Mouse (Mus musculus): ENCODE measurements around the gene Pitpnc1.

Pitpnc1 gene

DNA sequence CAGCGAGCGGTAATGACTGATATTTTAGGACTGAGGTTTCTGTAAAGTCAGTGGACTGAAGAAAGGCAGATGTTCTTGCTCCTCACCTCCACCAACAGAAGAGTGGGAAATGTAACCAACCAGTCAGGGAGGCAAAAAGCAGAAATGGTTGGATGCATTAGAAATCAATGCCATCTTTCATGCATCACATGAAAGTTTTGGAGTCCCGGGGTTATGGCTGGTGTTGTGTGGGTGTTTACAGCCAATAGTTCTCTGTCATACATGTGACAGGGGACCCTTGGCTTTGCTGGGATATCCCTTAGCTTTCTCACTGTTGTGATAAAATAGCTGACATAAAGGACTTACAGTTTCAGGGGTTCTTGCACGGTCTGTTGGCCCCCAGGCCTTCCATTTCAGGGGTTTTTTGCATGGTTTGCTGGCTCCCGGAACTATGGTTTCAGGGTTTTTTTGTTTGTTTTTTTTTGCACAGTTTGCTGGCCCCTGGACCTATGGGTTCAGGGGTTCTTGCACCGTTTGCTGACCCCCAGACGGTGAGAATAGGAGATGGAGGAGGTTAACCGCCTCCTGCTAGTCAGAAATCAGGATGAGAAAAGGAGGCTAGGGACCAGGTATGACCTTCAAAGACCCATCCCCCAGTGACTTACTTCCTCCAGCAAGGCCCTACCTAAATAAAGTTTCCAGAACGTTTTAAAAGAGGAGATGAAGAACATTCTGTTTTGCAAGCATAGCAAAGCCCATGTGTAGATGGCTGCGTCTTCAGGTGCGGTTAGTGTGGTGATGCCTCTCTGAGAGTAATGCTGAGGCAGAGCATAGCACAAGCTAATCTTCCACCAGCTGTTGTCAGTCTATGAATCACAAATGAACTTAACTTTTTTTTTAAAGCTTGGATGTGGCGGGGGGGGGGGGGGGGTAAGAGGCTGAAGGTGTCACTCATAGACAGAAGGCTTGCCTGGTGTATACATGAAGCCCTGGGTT lies 27.1 kb downstream of the Pitpnc1 start:
- DNase-seq (ENCODE audit: low spot score) = no peak

DNA sequence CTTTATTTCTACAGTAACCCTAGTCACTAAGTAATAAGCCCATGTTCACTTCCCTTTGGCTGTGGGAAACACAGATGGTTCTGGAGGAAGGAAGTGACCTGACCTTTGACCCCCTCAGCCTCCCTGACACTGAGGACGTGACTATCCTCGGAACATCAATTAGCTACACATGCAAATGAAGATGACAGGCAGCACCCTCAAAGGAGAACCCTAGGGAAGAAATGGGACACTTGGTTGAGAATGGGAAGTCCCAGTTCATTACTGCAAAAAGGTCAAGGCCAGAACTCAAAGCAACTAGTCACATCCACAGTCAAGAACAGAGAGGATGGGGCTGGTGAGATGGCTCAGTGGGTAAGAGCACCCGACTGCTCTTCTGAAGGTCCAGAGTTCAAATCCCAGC lies 29.4 kb downstream of the Pitpnc1 start:
- no peak for DNase-seq (ENCODE audit: low spot score)

DNA sequence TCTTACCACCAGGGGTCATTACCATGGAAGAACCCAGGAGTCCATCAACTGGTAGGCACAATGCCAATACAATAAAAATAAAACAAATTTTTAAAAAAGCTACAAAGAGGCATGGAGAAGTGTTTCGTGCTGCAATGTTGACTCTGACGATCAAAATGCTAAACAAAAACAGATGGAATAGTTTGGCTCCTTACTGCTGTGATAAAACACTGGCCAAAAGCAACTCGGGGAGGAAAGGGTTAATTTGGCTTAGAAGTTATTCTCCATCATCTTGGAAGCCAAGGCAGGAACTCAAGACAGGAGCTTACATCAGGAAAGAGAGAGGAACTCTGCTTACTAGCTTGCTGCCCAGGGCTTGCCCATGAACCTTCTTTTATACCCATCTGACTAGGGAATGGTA lies 32.4 kb downstream of the Pitpnc1 start:
- no peak for DNase-seq (ENCODE audit: low spot score)

DNA sequence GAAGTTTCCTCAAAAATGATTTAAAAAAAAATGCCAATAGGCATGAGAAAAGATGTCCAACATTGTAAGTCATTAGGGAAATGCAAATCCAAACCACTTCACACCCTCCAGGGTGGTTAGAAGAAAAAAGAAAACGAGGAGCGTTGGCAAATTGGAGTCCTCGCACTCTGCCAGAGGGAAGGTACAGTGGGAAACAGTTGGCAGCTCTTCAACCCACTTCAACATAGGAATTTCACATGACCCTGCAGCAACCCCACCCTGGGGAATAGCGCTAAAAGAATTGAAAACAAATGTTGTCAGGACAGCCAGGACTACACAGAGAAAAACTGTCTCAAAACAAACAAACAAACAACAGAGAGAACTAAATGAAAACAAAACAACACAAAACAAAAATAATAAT lies 32.8 kb downstream of the Pitpnc1 start:
- DNase-seq (ENCODE audit: low spot score) = no peak

DNA sequence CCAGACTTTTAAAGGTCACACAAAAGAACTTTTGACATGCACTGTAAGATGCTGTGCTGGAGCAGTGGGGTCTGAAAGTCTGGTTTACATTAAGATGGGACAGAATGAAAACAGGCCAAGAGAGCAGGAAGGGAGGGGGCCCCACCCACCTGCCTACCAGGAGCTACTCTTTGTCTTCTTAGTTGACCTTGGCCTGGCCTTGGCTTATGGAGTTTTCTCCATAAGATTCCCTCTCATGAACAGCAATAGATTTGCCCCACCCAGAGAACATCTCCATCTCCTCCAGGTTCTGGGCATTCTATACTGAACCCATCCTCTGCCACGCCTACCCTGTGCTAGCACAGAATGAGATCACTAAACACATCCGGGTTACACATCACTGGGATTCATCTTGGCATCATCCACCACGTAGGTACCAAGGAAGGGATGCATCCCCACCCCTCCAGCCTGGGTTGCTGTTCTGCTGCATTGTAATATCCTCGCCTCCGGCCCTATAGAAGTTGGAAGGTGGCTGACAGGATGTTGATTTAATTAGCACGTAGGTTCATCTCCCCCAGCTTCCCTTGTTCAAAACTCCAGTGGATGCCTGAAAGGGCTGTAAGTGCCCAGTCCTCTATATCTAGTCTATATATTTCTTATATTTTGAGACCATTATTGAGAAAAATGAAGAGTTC lies 34.6 kb downstream of the Pitpnc1 start:
- no peak for DNase-seq (ENCODE audit: low spot score)

DNA sequence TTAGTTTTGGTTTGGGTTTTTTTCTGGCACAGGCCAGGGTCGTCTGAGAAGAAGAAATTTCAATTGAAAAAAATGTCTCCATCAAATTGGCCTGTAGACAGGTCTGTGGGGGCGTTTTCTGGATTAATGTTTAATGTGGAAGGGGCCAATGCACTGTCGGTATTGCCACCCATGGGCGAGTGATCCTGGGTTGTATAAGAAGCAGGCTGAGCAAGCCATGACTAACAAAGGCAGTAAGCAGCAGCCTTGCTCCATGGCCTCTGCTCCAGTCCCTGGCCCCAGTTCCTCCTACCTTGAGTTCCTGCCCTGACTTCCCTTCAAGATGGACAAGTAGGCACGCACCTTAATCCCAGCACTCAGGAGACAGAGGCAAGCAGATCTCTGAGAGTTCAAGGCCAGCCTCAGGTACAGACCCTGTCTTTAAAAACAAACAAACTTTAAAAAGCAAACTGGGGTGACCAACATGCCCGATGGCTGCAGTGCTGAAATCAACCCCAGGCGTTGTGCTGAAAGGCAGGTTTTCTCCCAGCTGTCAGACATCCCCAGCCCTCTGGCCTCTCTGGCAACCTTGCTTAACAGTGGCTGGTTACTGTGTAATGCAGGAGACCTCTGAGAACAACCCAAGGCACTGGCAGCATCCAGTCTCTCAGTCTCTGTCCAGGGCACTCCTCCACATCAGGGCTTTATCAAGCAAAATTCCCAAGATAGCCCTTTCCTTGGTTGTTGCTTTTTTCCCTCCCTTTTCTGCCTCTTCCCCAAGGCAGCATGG lies 39.1 kb downstream of the Pitpnc1 start:
- DNase-seq (ENCODE audit: low spot score) = no peak

DNA sequence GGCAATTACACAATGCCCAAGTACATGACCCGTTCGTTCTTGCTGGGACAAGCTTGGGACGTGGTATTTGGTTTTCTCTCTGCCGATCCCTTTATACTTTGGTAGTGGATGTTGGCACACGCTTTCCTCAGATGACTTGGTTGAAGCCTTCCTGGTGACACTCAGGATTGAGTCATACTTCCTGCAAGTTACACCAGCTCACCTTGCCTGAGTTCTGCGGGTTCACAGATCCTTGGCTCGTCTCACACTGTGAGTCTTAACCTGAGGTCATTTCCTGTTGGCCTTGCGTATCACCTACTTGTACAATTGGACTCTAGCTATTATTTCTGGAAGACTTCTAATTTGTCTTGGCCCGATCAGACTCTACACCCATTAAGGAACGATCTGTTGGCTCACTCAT lies 42.5 kb downstream of the Pitpnc1 start:
- DNase-seq (ENCODE audit: low spot score) = no peak

DNA sequence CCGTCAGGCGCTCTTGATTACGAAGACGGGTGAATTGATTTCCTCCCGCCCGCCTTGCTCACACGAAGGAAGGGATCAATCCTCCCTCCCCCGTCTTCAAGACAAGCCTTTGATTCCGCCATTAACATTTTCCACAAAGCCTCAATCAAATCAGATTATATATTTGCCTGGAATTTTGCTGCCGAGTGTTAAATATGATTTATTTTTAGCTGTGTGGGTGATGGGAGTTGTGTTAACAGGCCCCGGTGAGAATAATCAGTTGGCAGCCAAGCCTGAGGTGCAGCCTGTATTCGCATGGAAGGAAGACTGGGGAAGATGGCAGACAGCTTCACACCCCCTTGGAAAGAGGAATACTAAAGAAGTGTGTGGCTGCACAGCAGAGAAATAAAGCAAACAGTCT lies 46.3 kb downstream of the Pitpnc1 start:
- DNase-seq (ENCODE audit: low spot score) = no peak

DNA sequence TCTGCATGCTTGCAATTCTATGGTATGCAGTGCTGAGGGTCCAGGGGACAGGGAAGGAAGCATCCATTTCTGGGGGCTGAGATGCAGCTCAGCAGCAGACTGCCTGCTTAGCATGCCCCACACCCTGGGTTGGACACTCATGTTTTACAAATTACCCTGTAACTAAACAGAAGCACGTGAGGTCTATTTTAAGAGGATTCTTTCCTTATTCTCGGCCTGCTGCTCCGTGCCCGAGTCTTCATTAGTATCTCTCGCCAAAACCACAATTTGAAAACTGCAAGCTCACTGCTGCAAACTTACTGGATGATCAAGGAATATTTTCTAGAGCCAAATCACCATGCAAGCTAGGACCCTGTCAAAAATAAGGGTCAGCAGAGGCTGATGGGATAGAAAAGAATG lies 48.1 kb downstream of the Pitpnc1 start:
- DNase-seq (ENCODE audit: low spot score) = no peak

DNA sequence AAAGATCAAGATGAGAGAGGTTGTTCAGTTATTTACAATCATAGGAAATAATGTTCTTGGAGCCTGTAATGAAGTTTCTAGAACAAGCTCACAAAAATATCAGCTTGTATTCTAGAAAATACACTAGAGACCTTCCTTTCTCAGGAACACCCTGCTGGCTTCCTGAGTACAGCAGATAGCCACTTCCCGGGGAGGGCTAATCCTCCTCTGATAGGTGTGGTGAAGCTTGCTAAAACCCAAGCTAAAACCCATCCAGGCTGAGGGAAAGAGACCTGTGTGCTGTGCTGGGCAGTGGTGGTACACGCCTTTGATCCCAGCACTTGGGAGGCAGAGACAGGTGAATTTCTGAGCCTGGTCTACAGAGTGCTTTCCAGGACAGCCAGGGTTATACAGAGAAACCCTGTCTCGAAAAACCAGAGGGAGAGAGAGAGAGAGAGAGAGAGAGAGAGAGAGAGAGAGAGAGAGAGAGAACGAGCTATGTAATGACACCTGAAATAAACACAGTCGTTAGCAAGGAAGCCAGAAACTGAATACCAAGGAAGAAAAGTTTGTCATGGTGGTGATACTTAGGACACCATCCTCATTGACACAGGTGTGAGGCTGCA lies 48.6 kb downstream of the Pitpnc1 start:
- DNase-seq (ENCODE audit: low spot score) = no peak

DNA sequence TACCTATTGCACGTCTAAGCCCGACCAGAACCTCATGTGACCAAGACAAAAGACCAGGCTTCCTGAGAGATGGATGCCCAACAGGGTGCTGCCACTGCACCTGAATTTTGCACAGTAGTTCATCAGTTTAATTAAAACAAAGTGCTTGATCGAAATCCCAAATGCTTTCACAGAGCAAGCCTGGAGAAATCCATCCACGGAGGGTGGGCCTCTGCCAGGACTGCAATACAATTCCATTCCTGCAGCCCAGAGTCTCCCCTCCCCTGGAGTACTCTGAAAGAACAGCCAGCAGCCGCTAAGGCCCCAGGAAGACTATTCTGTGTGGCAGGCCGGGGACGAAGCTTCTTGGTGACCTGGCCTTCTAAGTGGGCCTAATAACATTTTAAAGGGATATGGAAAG lies 50.6 kb downstream of the Pitpnc1 start:
- no peak for DNase-seq (ENCODE audit: low spot score)

DNA sequence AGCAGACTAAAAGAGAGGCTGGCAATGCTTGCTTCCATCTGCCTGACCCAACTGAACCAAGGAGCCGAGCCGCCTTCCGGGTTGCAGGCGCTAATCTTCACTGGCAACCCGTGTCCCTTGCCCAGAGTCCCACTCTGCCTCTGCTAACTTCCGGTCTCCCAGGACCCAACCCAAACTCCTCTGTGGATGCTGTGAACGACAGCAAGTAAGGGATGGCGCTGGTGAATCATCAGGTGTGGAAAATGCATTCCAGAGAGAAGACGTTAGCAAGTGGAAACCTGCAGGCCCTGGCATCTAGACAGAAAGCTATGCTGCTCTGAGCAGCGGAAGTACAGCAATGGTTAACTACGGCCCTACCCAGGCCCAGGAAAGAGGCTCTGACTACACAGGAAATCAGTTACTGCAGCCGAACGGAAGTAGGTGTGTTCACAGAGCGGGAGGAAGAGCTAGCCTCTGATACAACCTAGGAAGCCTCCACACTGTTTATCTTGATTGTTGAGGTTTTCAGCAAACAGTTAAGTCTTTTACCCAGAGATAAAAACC lies 53.4 kb downstream of the Pitpnc1 start:
- no peak for DNase-seq (ENCODE audit: low spot score)

DNA sequence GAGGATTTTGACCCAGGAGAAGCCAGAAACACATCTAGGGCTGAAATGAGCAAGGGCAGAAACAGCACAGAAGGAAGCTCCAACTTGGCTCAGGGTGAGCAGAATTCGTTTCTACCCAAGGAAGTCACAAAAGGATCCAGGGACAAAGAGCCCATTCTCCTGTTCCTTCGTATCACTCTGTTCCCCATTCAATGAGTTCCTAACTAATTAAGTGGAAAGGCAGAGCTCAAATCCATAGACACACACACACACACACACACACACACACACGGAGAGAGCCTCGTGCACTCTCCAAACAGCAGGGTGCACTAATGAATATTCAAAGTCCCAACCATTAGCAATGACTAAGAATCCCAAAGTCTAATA lies 54.0 kb downstream of the Pitpnc1 start:
- DNase-seq (ENCODE audit: low spot score) = peak; percentile 17

DNA sequence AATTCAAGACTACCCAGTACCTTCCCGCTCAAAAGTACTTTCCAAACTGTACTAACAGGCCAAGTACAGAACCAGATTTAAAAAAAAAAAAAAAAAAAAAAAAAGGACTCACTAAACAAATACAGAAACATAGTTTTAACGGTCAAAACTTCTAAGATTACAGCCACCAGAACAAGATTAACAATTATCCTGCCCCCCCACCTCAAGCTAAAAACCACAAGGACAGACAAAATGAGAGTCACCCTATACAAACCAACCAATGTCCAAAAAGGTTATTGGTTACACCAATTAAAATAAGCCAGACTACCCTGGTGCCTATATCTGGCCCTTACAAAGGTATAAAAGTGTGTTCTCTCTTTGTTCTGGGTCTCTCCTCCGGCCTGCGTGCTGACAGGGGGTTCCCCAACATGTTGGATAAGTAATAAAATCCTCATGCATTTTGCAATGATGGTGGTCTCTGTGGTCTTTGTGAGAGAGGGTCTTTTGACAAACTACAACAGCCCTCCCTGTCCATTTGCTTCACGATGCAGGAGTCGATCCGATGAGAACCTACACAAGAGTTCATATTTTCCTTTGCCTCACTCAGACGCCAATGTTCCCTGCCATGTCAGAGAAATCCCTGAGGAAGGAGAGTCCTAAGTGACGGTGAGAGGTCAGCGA lies 54.5 kb downstream of the Pitpnc1 start:
- DNase-seq (ENCODE audit: low spot score) = no peak

DNA sequence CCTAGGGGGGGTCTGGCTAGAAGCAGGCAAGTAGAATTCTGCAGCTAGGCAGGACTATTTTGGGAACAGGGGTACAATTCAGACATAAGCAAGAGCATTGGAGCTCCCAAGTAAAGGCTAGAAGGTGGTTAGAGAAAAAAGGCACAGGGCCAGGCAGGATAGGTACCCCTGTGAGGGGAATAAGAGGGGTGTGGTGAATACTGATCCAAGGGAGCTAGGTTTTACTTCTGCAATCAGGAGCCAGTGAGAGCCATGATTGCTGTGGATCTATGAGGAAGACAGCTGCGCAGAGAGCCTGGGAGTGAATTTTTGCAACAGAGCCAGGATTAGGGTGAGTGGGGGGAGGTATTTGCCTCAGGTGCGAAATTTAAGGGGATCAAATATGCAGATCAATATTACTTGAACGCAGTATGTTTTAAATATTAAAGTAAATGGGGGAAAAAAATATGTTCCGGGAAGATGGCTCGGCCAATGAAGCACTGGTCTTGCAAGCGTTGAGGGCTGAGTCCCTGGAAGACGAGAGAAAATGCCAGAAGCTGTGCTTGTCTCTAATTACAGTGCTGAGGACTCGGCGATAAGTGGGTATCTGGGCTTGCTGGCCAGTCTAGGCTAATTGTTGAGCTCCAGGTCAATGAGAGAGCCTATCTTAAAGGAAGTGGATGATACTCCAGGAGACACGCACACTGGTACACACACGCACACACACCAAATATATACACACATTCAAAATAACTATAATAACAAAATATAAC lies 55.3 kb downstream of the Pitpnc1 start:
- no peak for DNase-seq (ENCODE audit: low spot score)

DNA sequence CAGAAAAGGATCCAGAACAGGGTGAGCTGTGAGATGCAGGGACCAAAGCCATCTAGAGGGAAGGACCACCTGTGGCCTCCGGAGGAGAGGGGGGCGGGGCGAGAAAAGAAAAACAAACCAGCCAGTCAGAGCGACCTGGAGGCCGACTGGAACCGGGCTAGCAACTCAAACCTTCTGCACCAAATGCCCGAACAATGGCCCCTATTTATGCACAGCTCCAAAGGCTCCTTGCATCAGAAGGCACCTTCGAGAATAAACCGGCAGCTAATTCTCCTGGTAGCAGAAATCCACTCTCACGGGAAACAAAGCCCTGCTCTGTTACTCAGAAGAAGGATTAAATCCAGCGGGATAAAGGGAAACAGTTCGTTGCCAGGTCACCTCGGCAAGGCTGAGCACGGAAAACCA lies 57.2 kb downstream of the Pitpnc1 start:
- no peak for DNase-seq (ENCODE audit: low spot score)

DNA sequence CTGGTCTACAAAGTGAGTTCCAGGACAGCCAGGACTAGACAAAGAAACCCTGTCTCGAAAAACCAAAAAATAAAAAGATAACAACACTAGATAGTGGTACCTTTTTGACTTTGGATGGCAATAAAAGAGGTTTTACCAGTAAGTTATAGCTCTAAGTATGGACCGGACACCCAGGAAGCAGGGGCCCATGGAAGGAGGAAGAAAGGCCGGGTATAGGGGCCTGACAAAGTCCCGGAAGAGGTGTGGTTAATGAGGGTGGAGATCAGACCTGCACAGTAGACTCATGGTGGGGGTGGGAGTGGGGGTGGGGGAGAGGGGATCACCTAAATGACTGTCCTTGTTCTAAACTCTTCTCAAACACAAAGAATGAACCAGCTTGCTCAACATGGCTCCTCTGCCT lies 58.4 kb downstream of the Pitpnc1 start:
- DNase-seq (ENCODE audit: low spot score) = no peak

DNA sequence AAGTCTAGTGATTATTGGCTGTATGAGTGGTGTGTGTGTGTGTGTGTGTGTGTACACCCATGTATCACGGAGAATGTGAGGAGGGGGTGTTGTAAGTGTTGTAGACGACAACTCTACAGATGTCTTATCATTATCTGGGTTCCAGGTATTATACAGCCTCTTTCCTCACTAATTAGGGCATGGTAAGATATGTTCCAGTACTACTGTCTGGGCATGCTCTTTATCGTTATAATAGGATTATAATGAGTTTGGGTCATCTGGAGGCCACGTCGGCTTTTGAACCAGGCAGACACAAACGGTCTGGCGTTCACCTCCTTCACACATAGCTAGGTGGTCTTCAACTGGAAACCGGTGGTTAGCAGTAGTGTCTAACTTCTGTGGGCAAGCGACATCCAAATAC lies 58.9 kb downstream of the Pitpnc1 start:
- no peak for DNase-seq (ENCODE audit: low spot score)

DNA sequence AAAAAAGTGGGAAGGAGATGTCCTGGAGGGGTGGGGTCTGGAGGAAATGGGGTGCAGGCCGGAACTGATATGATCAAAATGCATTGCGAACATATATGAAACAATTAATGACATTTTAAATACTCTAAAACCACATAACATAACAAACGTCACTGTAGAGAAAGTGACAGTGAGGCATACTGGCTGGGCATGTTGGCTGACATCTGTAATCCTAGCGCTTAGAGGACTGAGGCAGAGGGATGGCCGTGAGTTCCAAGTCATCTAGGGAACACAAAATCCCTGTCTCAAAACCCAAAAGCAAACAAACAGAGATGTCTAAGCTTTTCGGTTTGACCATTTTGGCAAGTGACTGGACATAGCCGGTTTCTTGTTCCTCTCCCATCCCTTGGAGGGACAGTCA lies 59.7 kb downstream of the Pitpnc1 start:
- no peak for DNase-seq (ENCODE audit: low spot score)

DNA sequence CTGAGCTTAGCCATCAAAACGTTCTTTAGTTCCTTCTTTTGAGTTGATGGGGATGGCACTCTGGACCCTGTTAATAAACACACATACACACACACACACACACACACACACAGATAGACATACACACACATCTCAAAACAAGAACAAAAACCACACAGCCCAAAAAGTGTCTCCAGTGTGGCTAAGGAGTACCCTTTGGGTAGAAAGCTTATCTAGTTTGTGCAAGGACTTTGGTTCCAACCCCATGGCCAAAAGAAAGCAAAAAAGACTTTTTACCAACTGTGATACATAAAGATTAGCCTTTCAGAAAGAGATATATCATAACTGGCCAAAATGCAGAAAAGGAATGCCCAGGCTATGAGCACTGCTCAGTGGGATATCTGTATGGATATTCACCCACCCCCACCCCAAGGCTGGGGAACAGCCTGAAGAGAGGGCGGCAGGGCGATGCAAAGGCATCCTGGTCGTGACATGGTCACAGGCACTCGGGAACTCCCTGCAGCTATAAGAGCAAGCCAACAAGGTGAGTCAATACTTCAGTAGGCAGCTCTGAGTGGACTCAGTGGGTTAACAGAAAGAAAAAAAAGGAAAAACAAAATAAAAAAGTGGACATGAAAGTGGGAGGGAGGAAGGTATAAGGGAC lies 60.3 kb downstream of the Pitpnc1 start:
- no peak for DNase-seq (ENCODE audit: low spot score)

All from left cerebral cortex, adult 11 months (tissue).